Mouse (Mus musculus) thymus, adult 2 months (tissue): ENCODE measurements around the gene Apeh. TPM values are rescaled to one million over a fixed set of nuclear protein-coding genes. Genes with fewer than 3 reads are reported as not detected.

Experiments used
- DNase-seq: peaks from one replicate; pipeline ENCODE4 v3.0.0; 2021
- H3K27ac ChIP-seq: fragments of 200-500 bp; 2 replicates; pipeline ENCODE4 v1.5.1; 2012; ENCODE audit warnings: low read length, control low read depth; ENCODE audit not compliant: control insufficient read depth, insufficient read depth
- H3K27me3 ChIP-seq: fragments of 200-500 bp; 2 replicates; pipeline ENCODE4 v1.6.1; 2012; ENCODE audit warnings: mild to moderate bottlenecking, low read length, moderate library complexity, mixed read lengths; ENCODE audit not compliant: control insufficient read depth, insufficient read depth
- H3K36me3 ChIP-seq: fragments of 200-500 bp; 2 replicates; pipeline ENCODE4 v1.6.1; 2012; ENCODE audit warnings: mild to moderate bottlenecking, low read length, moderate library complexity; ENCODE audit not compliant: control insufficient read depth, insufficient read depth
- H3K4me1 ChIP-seq: fragments of 200-500 bp; replicated peaks from 2 replicates; pipeline ENCODE4 v1.6.1; 2012; ENCODE audit warnings: low read length; ENCODE audit not compliant: control insufficient read depth, insufficient read depth
- H3K4me3 ChIP-seq: fragments of 200-500 bp; 2 replicates; pipeline ENCODE4 v1.5.1; 2012; ENCODE audit warnings: mild to moderate bottlenecking, low read length, control low read depth, moderate library complexity; ENCODE audit not compliant: control insufficient read depth, insufficient read depth
- CTCF ChIP-seq: fragments of 200-500 bp; IDR thresholded peaks from 2 replicates; pipeline ENCODE4 v1.5.1; 2012; ENCODE audit warnings: mild to moderate bottlenecking, control low read depth, low read length, moderate library complexity, borderline replicate concordance; ENCODE audit not compliant: control insufficient read depth, poor library complexity, insufficient read depth; ENCODE audit errors: extremely low read depth
- POLR2A ChIP-seq: fragments of 200-500 bp; IDR thresholded peaks from 2 replicates; pipeline ENCODE4 v1.6.1; 2012; ENCODE audit warnings: mild to moderate bottlenecking, low read length, control low read depth, moderate library complexity; ENCODE audit not compliant: control insufficient read depth, poor library complexity, insufficient read depth; ENCODE audit errors: extremely low read depth
- WGBS: fragments of 180-500 bp; shearing (Covaris S2); methylation state at CpG from one replicate; pipeline ENCODE4 v1.1.7; 2018; 5-methylcytosine and 5-hydroxymethylcytosine counted together
- polyA plus RNA-seq: library from polyadenylated mRNA; depleted of rRNA; stranded (reverse); fragments of >200 nt; gene quantifications from 2 replicates; pipeline ENCODE4 v1.2.3, GENCODE M21; 2012

Gene Apeh
- polyA plus RNA-seq, 1 experiment: 163 TPM

DNA sequence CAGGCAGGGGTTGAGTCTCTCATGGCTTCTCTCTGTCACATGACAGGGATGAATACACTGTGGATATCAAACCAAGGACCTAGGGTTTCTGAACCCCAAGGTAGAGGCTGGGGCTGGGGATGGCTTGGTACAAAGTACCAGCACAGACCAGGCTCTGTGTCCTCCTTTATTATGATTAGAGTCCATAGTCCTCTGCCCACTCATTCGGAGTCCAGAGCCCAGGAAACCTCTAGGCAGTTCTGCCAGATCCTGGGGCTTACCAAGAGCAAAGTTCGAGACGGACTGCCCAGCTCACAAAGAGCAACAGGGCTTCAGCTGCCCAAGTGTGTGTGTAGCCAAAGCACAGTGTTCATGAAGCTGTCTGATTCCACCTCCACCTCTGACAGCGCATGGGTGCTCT lies 9.1 kb downstream of the Apeh start:
- Histone ChIP-seq H3K27me3 (no peaks in the 10 kb centered on the region), H3K4me1 (peaks cover 16% of the 10 kb centered on the region), H3K27ac (no peak overlapping the region), H3K4me3 (no peak overlapping the region), H3K36me3 (peaks cover 35% of the 10 kb centered on the region)
- no peak for DNase-seq
- TF ChIP-seq POLR2A: no peak
- TF ChIP-seq CTCF: no peak
- 99% methylated on average over 4 of the region's 4 CpGs for WGBS

- peaks cover 21% of the 10 kb centered on the region for H3K4me1 ChIP-seq
- H3K27ac ChIP-seq: no peak overlapping the region
- H3K27me3 ChIP-seq: no peaks in the 10 kb centered on the region
- WGBS: 93% methylated on average over 6 of the region's 6 CpGs
- DNase-seq: no peak
- TF ChIP-seq CTCF (no peak), POLR2A (no peak)
- no peak overlapping the region for H3K4me3 ChIP-seq
- H3K36me3 ChIP-seq: peaks cover 31% of the 10 kb centered on the region
These were observed 10.8 kb downstream of the Apeh start for GRCm38 (mm10) chr9:108083561-108083960.

DNA sequence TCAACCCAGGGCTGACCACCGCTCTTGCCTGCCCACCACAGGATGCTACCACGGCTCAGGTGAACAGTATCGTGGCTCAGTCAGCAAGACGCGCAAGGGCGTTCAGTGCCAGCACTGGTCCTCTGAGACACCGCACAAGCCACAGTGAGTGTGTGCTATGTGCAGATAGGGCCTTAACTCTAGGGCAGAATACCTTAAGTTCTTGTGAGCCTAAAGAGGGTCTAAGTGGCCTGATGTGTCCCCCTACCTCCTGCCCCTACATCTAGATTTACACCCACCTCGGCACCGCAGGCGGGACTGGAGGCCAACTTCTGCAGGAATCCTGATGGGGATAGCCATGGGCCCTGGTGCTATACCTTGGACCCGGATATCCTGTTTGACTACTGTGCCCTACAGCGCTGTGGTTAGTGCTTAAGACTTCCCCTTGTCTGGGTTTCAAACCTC lies 11.4 kb downstream of the Apeh start, which contains the start of gene Rnf123:
Gene Rnf123 (minus strand): TSS at position 359 of the 444 bp plus-strand sequence.
- DNase-seq: no peak
- Histone ChIP-seq H3K27me3 (no peaks in the 10 kb centered on the region), H3K4me3 (peak within 1 kb of the TSS; percentile 7; the same call in 1 of the 2 replicates), H3K36me3 (peaks cover 26% of the 10 kb centered on the region), H3K27ac (no peak within 1 kb of the TSS), H3K4me1 (peaks cover 25% of the 10 kb centered on the region)
- TF ChIP-seq CTCF: no peak
- TF ChIP-seq POLR2A: no peak
- 9% methylated on average over 12 of the region's 12 CpGs for WGBS

- Histone ChIP-seq H3K27ac (no peak overlapping the region), H3K4me1 (peaks cover 29% of the 10 kb centered on the region), H3K27me3 (no peaks in the 10 kb centered on the region), H3K36me3 (peaks cover 21% of the 10 kb centered on the region), H3K4me3 (peak overlapping the region; percentile 7; the same call in 1 of the 2 replicates)
- TF ChIP-seq POLR2A (no peak), CTCF (no peak)
- WGBS: 27% methylated on average over 19 of the region's 19 CpGs
- DNase-seq: no peak
These were observed 11.9 kb downstream of the Apeh start for GRCm38 (mm10) chr9:108082549-108082948.

GRCm38 (mm10) chr9:108080168-108080567 lies 14.2 kb downstream of the Apeh start, which contains the start of gene Mst1:
TSS of gene Mst1 (plus strand) at chr9:108080436.
- no peak for DNase-seq
- TF ChIP-seq POLR2A: no peak
- no peak for TF ChIP-seq CTCF
- Histone ChIP-seq H3K4me3 (peak within 1 kb of the TSS; percentile 78), H3K27me3 (no peaks in the 10 kb centered on the region), H3K4me1 (peaks cover 29% of the 10 kb centered on the region), H3K36me3 (peaks cover 4% of the 10 kb centered on the region; the same call in 1 of the 2 replicates), H3K27ac (no peak within 1 kb of the TSS)
- 81% methylated on average over 5 of the region's 5 CpGs for WGBS

- no peak for DNase-seq
- H3K4me3 ChIP-seq: no peak overlapping the region
- WGBS: 90% methylated on average over 7 of the region's 7 CpGs
- peaks cover 6% of the 10 kb centered on the region; the same call in 1 of the 2 replicates for H3K36me3 ChIP-seq
- no peak overlapping the region for H3K27ac ChIP-seq
- TF ChIP-seq POLR2A: no peak
- TF ChIP-seq CTCF: no peak
- H3K4me1 ChIP-seq: peaks cover 6% of the 10 kb centered on the region
- H3K27me3 ChIP-seq: no peaks in the 10 kb centered on the region
These were observed 21.1 kb downstream of the Apeh start for GRCm38 (mm10) chr9:108073141-108073930.
